Mouse (Mus musculus) Patski (cell line): ENCODE results near the gene Tcf7l2. TPM values are rescaled to one million over a fixed set of nuclear protein-coding genes. Genes with fewer than 3 reads are reported as not detected.

Source experiments
- ATAC-seq: fragments of 100-300 bp; one replicate; pipeline ENCODE4 v1.8.0; 2021
- CTCF ChIA-PET: fragments of 350-600 bp; sonication (Branson Sonifier 250); formaldehyde crosslinking; loops from one replicate; lab custom pipeline; 2022; ENCODE audit warnings: inconsistent platforms; lab: Charles Lee
- POLR2A ChIA-PET: fragments of 350-600 bp; sonication (Branson Sonifier 250); formaldehyde crosslinking; loops from one replicate; lab custom pipeline; 2022; ENCODE audit warnings: antibody characterized with exemption, inconsistent platforms; lab: Charles Lee
- DNase-seq: peaks from one replicate; pipeline ENCODE4 v3.0.0-alpha.2; 2011; ENCODE audit warnings: low read depth, low spot score
- H3K27me3 ChIP-seq: fragments of 371-371 bp; one replicate; pipeline ENCODE4 v1.5.1; 2021
- CTCF ChIP-seq: fragments of 100-300 bp; IDR thresholded peaks from one replicate; pipeline ENCODE4 v1.5.1; 2021
- in situ Hi-C: fragments of 300-500 bp; cut with MboI; formaldehyde crosslinking; loops from 3 replicates; pipeline ENCODE4 v1.11.1; 2018; ENCODE audit warnings: low pct_unique_long_range_greater_than_20kb, mixed read lengths
- polyA plus RNA-seq: library from polyadenylated mRNA; unstranded; gene quantifications from one replicate; pipeline ENCODE4 v1.2.3, GENCODE M21; 2021

Tcf7l2 gene
- polyA plus RNA-seq, 1 experiment from 2014 or later = 22.1 TPM

DNA sequence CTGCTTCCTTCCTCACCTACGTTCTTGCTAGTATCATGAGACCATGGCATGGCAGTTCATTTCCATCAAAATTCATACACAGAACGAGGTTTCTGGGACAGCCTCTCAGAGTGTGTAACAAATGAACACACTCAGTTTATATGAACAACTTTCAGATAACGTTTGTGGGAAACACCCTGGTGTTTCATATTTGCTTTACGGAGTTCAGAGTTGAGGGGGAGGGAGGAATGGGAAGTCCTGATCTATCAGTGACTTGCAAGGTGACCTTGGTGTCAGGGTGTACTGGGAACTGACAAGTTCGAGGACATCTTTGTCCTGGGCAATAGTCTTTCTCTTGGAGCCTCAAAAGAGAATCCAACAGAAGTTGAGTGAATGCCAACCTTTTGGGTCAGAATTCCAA is 197.5 kb downstream of the Tcf7l2 start:
- DNase-seq (no peak), ATAC-seq (no peak)
- TF ChIP-seq CTCF = no peak
- in situ Hi-C loops = no loop called here
- CTCF ChIA-PET = no interaction called here
- POLR2A ChIA-PET = no interaction called here
- no peaks in the 10 kb centered on the region for H3K27me3 ChIP-seq

DNA sequence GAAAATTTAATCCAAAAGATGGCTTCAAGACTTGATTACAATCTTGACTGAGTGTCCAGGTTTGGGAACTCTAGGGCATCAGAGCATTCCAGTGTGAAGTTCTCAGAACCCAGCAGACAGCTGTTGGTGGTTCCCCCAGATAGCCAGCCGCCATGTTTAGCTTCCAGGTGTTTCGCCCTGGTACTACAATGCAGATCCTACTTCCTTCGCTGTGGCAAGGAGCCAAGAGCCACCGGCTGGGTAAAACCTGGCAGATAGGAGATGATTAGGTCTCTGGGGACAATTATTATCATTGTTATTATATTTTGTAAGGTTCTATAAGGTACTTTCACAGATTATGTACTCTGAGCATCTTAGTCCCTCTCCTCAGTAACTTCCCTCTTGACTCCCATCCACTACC is 198.1 kb downstream of the Tcf7l2 start:
- TF ChIP-seq CTCF = no peak
- DNase-seq (no peak), ATAC-seq (no peak)
- POLR2A ChIA-PET = interaction anchor here (0.6 to 0.9 kb wide), 2 partner anchors 100 to 496 kb away, joined by 3 read pairs; no protein-coding TSS in a partner anchor
- in situ Hi-C loops = no loop called here
- no peaks in the 10 kb centered on the region for H3K27me3 ChIP-seq
- CTCF ChIA-PET = no interaction called here

DNA sequence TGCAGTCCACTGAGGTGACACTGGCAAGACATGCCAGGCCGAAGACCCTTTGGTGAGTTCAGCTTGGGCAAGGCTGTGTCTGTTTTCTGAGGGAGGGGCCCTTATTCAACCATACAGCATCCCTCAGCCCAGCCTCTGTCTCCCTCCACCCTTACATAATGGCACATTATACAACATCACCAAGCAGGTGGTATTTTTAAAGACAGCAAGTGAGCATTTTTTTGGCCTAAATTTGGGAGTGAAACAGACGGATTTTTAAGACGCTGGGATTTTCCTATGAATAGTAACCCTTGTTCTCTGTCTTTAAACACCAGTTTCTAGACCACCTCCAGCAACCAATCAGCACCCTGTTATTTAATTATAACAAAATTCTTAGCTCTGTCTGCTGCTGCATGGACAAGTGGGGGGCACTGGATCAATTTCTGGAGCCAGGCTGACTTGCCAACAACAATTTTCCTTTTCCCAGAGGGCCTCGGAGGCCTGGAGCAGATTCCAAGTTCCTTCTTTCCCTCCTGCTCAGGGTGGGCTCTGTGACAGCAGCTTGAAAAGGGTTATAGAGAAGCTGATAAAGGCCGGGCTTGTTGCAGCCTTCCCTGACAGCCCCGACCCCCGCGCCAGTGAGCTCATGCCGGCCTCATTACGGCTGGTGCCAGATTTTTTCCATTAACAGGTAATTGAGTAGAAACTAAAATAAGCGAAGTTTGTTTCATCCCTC is 199.1 kb downstream of the Tcf7l2 start:
- H3K27me3 ChIP-seq = no peaks in the 10 kb centered on the region
- DNase-seq (no peak), ATAC-seq (no peak)
- TF ChIP-seq CTCF = no peak
- in situ Hi-C loops = no loop called here
- POLR2A ChIA-PET = interaction anchor here (0.6 to 0.9 kb wide), 2 partner anchors 99 to 497 kb away, joined by 3 read pairs; no protein-coding TSS in a partner anchor
- CTCF ChIA-PET = interaction anchor here (1.5 kb wide), 1 partner anchor 108 kb away, joined by 5 read pairs; no protein-coding TSS in a partner anchor

DNA sequence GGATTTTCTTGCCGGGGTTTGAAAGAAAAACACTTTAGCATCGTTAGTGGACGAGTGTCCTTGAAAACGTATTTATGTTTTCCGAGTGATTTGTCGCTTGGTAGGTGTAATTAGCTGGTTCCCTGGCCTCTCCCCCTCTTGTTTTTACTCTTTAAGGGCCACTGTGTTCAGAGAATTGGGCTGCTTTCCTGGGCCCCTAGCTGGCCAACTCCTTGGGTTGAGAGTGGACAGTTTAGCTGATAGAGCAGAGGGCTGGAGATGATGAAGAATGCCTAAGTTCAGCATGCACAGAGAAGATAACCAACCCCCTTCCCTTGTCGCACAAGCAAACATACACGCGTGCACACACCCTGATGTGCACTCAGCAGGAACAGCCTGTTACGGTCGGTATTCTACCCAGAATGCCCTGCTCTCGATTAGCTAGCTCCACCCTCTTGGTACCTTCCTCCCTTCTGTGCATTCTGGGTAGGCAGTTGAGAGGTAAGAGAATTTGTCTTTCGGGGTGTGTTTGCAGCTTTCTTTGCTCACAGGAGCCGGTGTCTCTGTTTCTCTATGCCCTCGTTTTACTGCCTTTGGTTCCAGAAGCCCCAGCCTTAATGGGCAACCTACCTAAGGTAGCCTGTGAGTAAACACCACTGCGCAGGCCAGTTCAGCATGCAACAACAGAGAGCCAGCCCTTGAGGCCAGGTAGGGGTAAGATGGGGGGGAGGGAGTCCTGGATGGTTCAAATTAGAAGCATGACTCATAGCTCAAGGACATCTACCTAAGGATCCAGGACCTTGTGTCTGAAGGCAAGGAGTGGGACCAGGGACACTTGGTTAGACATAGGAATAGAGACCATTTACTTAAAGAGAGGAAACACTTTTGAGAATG is 199.9 kb downstream of the Tcf7l2 start:
- ATAC-seq (no peak), DNase-seq (no peak)
- in situ Hi-C loops = no loop called here
- TF ChIP-seq CTCF = no peak
- ChIA-PET POLR2A (no interaction called here), CTCF (interaction anchor here (1.5 kb wide), 1 partner anchor 107 kb away, joined by 5 read pairs; no protein-coding TSS in a partner anchor)
- no peaks in the 10 kb centered on the region for H3K27me3 ChIP-seq

DNA sequence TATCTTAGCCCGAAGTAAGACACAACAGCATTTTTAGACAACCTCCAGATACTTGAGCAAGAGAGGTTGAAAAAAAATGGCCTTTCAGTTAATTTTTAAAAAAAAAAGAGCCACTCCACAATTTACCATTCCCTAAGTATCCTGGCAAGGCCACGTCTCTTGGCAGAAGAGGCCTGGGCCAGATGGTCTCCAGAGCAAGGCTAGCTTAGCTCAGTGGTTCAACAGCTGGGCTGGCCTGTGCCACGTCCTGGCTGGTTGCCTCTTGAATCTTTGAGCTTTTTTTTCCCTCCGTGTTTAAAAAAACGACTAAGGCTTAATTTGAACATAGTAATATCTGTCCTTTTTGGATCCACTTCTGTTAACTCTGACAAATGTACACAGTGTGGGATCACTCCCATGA is 209.8 kb downstream of the Tcf7l2 start:
- POLR2A ChIA-PET = no interaction called here
- no peak for DNase-seq

DNA sequence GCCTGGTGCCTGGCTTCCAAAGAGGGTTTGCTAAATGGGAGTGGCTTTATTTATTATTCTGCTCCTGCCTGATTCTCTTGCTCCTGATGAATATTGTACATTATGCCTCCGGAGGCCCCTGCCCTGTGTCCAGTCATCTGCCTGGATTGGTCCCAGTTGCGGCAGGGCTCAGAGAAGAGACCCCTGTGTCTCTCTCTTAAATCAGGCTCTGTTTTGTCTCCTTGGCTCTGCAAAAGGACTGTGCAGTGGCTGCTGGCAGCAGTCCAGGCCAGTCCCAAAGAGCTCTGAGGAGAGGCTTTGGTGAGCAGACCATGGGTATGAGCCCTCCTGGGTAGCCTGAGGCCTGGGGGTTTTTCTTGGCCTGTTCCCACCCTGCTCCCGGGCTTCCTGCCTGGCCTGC is 211.6 kb downstream of the Tcf7l2 start:
- ATAC-seq (no peak), DNase-seq (no peak)
- TF ChIP-seq CTCF = no peak
- ChIA-PET POLR2A (interaction anchor here (0.6 kb wide), 2 partner anchors 83 to 293 kb away, joined by 4 to 6 read pairs; no protein-coding TSS in a partner anchor), CTCF (interaction anchor here (0.8 kb wide), 1 partner anchor 20 kb away, joined by 3 read pairs; no protein-coding TSS in a partner anchor)
- in situ Hi-C loops = no loop called here
- no peaks in the 10 kb centered on the region for H3K27me3 ChIP-seq

More for the DNA sequence above, 209.8 kb downstream of the Tcf7l2 start:
- TF ChIP-seq CTCF = no peak
- CTCF ChIA-PET = interaction anchor here (1.3 kb wide), 1 partner anchor 87 kb away, joined by 4 read pairs; no protein-coding TSS in a partner anchor
- in situ Hi-C loops = no loop called here
- no peaks in the 10 kb centered on the region for H3K27me3 ChIP-seq
- ATAC-seq = no peak

DNA sequence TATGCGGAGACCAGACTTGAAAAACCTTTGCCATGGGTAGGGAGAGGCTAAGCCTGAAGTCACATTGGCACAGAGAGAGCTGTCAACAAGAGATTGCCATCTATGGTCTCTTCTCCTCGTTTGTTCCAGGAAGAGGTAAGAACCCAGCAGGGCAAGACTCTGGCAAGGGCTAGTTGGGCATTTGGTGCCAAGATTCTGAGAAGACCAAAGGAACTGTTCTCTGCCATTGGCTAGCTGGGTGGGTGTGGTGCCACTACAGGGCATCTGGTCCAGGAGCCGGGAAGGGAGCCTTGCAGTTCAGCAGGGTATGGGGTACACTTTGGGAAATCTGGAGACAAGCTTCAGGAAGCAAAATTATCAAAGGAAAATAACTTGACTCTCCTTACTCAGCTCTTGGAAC is 213.5 kb downstream of the Tcf7l2 start:
- ChIA-PET CTCF (interaction anchor here (1.4 kb wide), 1 partner anchor 21 kb away, joined by 4 read pairs; no protein-coding TSS in a partner anchor), POLR2A (interaction anchor here (0.6 kb wide), 1 partner anchor 12 kb away, joined by 5 read pairs; no protein-coding TSS in a partner anchor)
- in situ Hi-C loops = no loop called here
- ATAC-seq (no peak), DNase-seq (no peak)
- TF ChIP-seq CTCF = no peak
- H3K27me3 ChIP-seq = no peaks in the 10 kb centered on the region

DNA sequence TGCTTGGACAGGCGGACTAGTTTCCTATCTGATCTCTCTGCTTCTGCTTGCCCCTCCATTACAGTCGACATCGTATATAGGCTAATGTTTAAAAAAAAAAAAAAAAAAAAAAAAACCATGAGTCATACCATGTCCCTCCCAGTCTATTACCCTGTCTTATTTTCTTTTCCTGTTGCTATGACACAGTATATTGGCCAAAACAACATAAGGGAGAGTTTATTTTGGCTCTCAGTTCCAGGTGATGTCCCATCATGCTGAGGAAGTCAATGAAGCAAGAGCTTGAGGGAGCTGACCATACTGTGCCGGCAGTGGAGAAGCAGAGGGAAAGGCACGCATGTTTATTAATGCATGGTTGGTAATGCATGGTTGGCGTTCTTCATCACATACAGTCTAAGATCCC is 215.1 kb downstream of the Tcf7l2 start:
- ChIA-PET CTCF (no interaction called here), POLR2A (no interaction called here)
- ATAC-seq = peak; percentile 57
- peaks cover 10% of the 10 kb centered on the region for H3K27me3 ChIP-seq
- in situ Hi-C loops = no loop called here
- peak; percentile 50 for DNase-seq
- no peak for TF ChIP-seq CTCF

DNA sequence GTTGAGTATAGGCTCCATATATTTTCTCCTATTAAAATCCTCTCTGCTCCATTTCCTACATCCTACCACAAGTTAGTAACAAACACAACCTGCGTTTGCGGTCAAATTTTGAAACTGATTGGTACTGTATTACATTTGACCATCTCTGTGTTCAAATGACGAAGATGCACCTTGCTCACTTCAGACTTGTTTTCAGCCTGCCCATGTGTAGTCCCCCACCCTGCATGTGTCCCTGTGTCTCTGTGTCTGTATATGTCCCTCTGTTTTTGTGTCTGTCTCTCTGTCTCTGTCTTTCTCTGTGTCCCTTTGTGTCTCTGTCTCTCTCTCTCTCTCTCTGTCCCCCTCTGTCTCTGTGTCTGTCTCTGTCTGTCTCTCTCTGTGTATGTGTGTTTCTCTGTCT is 222.8 kb downstream of the Tcf7l2 start:
- DNase-seq (no peak), ATAC-seq (no peak)
- ChIA-PET CTCF (no interaction called here), POLR2A (no interaction called here)
- H3K27me3 ChIP-seq = peaks cover 14% of the 10 kb centered on the region
- no peak for TF ChIP-seq CTCF
- in situ Hi-C loops = no loop called here

DNA sequence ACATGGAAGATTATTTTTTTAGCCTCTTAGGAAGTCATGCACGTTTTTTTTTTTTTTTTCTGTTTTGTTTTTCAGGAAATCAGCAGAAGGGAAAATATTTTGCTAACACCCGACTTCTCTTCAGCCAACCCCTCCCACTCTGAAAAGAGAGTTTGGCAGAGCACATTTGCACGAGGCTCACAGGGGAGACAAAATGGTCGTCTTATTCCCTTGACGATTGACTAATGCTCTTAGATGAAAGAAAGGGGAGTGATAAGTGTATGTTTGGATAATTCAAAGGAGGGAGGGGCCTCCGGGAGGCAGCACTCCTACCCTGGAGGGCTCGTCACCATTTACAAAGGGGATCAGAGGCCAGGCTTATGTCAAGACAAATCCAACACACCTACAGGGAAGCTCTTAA is 224.4 kb downstream of the Tcf7l2 start:
- in situ Hi-C loops = no loop called here
- CTCF ChIA-PET = interaction anchor here (1.6 kb wide), 1 partner anchor 19 kb away, joined by 4 read pairs; no protein-coding TSS in a partner anchor
- no peak for DNase-seq
- POLR2A ChIA-PET = interaction anchor here (1.0 kb wide), 1 partner anchor 18 kb away, joined by 3 read pairs; no protein-coding TSS in a partner anchor
- no peak for TF ChIP-seq CTCF
- H3K27me3 ChIP-seq = peaks cover 6% of the 10 kb centered on the region
- ATAC-seq = no peak
